Mouse (Mus musculus) heart, adult 2 months (tissue): Measurements from ENCODE around the gene Psmd2.

ENCODE experiments used
- EP300 ChIP-seq: fragments of 200-500 bp; IDR thresholded peaks from 2 replicates; pipeline ENCODE4 v1.6.1; 2011; ENCODE audit warnings: low read depth, low read length, control low read depth; ENCODE audit not compliant: insufficient read depth
- POLR2A ChIP-seq: fragments of 200-500 bp; IDR thresholded peaks from 2 replicates; pipeline ENCODE4 v1.6.1; 2011; ENCODE audit warnings: mild to moderate bottlenecking, low read depth, low read length, control low read depth; ENCODE audit not compliant: insufficient read depth

DNA sequence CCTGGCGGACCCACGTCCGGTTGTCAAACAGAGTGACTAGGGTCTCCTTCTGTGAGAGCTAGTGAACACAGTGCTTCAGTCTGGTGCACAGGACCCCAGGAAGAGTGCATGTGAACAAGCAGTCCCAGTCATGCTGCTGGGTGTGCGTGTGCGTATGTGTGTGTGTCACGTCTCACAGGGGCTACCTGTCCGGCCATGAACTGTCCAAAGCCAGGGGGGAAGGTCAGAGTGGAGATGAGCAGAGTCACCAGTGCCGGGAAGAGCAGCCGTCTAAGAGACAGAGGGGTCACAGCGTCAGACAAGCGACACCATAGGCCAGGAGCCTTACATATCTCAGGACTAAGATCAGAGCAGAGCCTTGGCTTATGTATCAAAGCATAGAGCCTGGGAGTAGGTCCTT, 58.9 kb downstream of the Psmd2 start:
- TF ChIP-seq POLR2A (no peak), EP300 (no peak)
